Mouse (Mus musculus) E14TG2a.4 (cell line): ENCODE results near the gene Nup50.

ENCODE experiments used
- CTCF ChIP-seq: conservative IDR thresholded peaks from 2 replicates; pipeline ENCODE4 v1.5.1; 2014; ENCODE audit warnings: low read length
- NANOG ChIP-seq: IDR thresholded peaks from 2 replicates; pipeline ENCODE4 v1.6.1; 2014; ENCODE audit warnings: borderline replicate concordance, low read length, mixed read lengths

- TF ChIP-seq CTCF (no peak), NANOG (no peak)
These were observed 42.6 kb downstream of the Nup50 start for GRCm38 (mm10) chr15:84965575-84966360.
